Comparison of ENCODE assay signal across 22 mouse cellular contexts in genomic region chr7:79139328-79139824, GRCm38 (mm10). TPM values are rescaled to one million over a fixed set of nuclear protein-coding genes. Genes with fewer than 3 reads are reported as not detected.
"Had no signal": no experiment of that assay in that cellular context is flagged by ENCODE, and none has a peak within 500 bp of the region (broad histone marks: within the 10 kb centered on the region; RNA-seq: fewer than 3 reads in every experiment).

No protein-coding gene starts in this region.

- H3K27ac ChIP-seq: limb, embryonic 10.5 days; limb, embryonic 13.5 days; liver, embryonic 13.5 days; macrophage; midbrain, embryonic 12.5 days; midbrain, embryonic 15.5 days; neural tube, embryonic 13.5 days; stomach, embryonic 15.5 days had no signal

- DNase-seq: kidney, adult 18-20 months; kidney, adult 9 months; kidney, postnatal 14 days; kidney, postnatal 4 days; liver; lung, adult 2 months; lung, postnatal 14 days; retina, postnatal 1 day; right cerebral cortex, postnatal 25 days; spleen, adult 18-20 months; thymus, adult 2 months; thymus, postnatal 4 days had no signal

- H3K9me3 ChIP-seq: limb, embryonic 10.5 days; limb, embryonic 13.5 days; liver, embryonic 13.5 days; midbrain, embryonic 12.5 days; midbrain, embryonic 15.5 days; neural tube, embryonic 13.5 days; stomach, embryonic 15.5 days had no signal

- H3K9ac ChIP-seq: limb, embryonic 13.5 days; liver, embryonic 13.5 days; midbrain, embryonic 12.5 days; midbrain, embryonic 15.5 days; neural tube, embryonic 13.5 days; stomach, embryonic 15.5 days had no signal

- H3K27me3 ChIP-seq: limb, embryonic 13.5 days; liver, embryonic 13.5 days; midbrain, embryonic 12.5 days; midbrain, embryonic 15.5 days; neural tube, embryonic 13.5 days; stomach, embryonic 15.5 days had no signal

- H3K36me3 ChIP-seq: midbrain, embryonic 15.5 days; neural tube, embryonic 13.5 days had no signal

- H3K4me3 ChIP-seq: limb, embryonic 10.5 days; limb, embryonic 13.5 days; liver, embryonic 13.5 days; midbrain, embryonic 12.5 days; midbrain, embryonic 15.5 days; neural tube, embryonic 13.5 days; stomach, embryonic 15.5 days had no signal

- H3K4me1 ChIP-seq: limb, embryonic 10.5 days; limb, embryonic 13.5 days; midbrain, embryonic 12.5 days; midbrain, embryonic 15.5 days had no signal

- ATAC-seq: midbrain, embryonic 15.5 days had no signal

RNA-seq across cellular contexts. Expression of gene Hapln3, which starts 8.6 kb away (rescaled TPM):
- total RNA-seq: megakaryocyte, adult 5-6 weeks; neutrophil, adult 5-6 weeks had no signal
- polyA plus RNA-seq: macrophage had no signal
